Mouse (Mus musculus) neural tube, embryonic 13.5 days (tissue): ENCODE results near the gene Marf1. TPM values are rescaled to one million over a fixed set of nuclear protein-coding genes. Genes with fewer than 3 reads are reported as not detected.

ENCODE experiments used
- ATAC-seq: fragments of 200-750 bp; cut with Nextera tagmentation; 2 replicates; pipeline ENCODE4 v1.8.0; 2017; ENCODE audit warnings: low read depth, mild to moderate bottlenecking, moderate TSS enrichment, moderate library complexity
- H3K27ac ChIP-seq: fragments of 300-500 bp; sonication (generic); replicated peaks from 2 replicates; pipeline ENCODE4 v1.5.1; 2015; ENCODE audit warnings: moderate library complexity, mild to moderate bottlenecking, inconsistent platforms
- H3K27me3 ChIP-seq: fragments of 300-500 bp; sonication (generic); 2 replicates; pipeline ENCODE4 v1.6.1; 2015; ENCODE audit warnings: mild to moderate bottlenecking, inconsistent platforms
- H3K36me3 ChIP-seq: fragments of 300-500 bp; sonication (generic); 2 replicates; pipeline ENCODE4 v1.6.1; 2015; ENCODE audit warnings: mild to moderate bottlenecking, inconsistent platforms
- H3K4me1 ChIP-seq: fragments of 300-500 bp; sonication (generic); replicated peaks from 2 replicates; pipeline ENCODE4 v1.6.1; 2015; ENCODE audit warnings: inconsistent platforms
- H3K4me2 ChIP-seq: fragments of 300-500 bp; sonication (generic); 2 replicates; pipeline ENCODE4 v1.6.1; 2015; ENCODE audit warnings: inconsistent platforms, mild to moderate bottlenecking, moderate library complexity
- H3K4me3 ChIP-seq: fragments of 300-500 bp; sonication (generic); 2 replicates; pipeline ENCODE4 v1.5.1; 2015; ENCODE audit warnings: mild to moderate bottlenecking, inconsistent platforms
- H3K9ac ChIP-seq: fragments of 300-500 bp; sonication (generic); 2 replicates; pipeline ENCODE4 v1.6.1; 2015; ENCODE audit warnings: moderate library complexity, mild to moderate bottlenecking, inconsistent platforms
- H3K9me3 ChIP-seq: fragments of 300-500 bp; sonication (generic); 2 replicates; pipeline ENCODE4 v1.6.1; 2016; ENCODE audit warnings: inconsistent platforms
- WGBS: fragments of 180-500 bp; shearing (Covaris S2); methylation state at CpG from one replicate; pipeline ENCODE4 v1.1.7; 2015; 5-methylcytosine and 5-hydroxymethylcytosine counted together
- polyA plus RNA-seq: library from polyadenylated mRNA; unstranded; fragments of >200 nt; fragmentation: Nextera tagmentation; extraction: Ambion mirVana; gene quantifications from 2 replicates; pipeline ENCODE4 v1.2.1, GENCODE M21; 2015

The Marf1 gene
- 16.0 and 17.0 TPM in 2 replicates for polyA plus RNA-seq

GRCm38 (mm10) chr16:14162988-14163416 is at the start of gene Marf1, which contains the start of gene Nde1:
Marf1 (minus strand) TSS chr16:14163351.
Nde1 (plus strand) TSS chr16:14163275.
- WGBS = under 1% methylated on average over 40 of the region's 43 CpGs
- H3K4me3 ChIP-seq = peak within 1 kb of the TSS; percentile 67
- peaks cover 27% of the 10 kb centered on the region for H3K4me1 ChIP-seq
- no peaks in the 10 kb centered on the region for H3K27me3 ChIP-seq
- peak within 1 kb of the TSS; percentile 70 for H3K27ac ChIP-seq
- H3K9me3 ChIP-seq = no peaks in the 10 kb centered on the region
- H3K4me2 ChIP-seq = peak within 1 kb of the TSS; percentile 82
- peak; percentile 51 for ATAC-seq
- H3K9ac ChIP-seq = peak within 1 kb of the TSS; percentile 83
- H3K36me3 ChIP-seq = no peaks in the 10 kb centered on the region

- Histone ChIP-seq H3K9me3 (no peaks in the 10 kb centered on the region), H3K4me3 (no peak overlapping the region), H3K4me2 (no peak overlapping the region), H3K36me3 (no peaks in the 10 kb centered on the region), H3K27me3 (no peaks in the 10 kb centered on the region), H3K4me1 (no peaks in the 10 kb centered on the region), H3K9ac (no peak overlapping the region), H3K27ac (no peak overlapping the region)
- no peak for ATAC-seq
- whole genome bisulfite sequencing = 78% methylated on average over 4 of the region's 4 CpGs
Measured at GRCm38 (mm10) chr16:14198798-14199197, 35.6 kb upstream of the Marf1 start.

- no peaks in the 10 kb centered on the region for H3K4me1 ChIP-seq
- no peak overlapping the region for H3K4me2 ChIP-seq
- 21% methylated on average over 1 of the region's 1 CpGs for WGBS
- H3K27me3 ChIP-seq = no peaks in the 10 kb centered on the region
- no peak for ATAC-seq
- H3K36me3 ChIP-seq = peaks cover 25% of the 10 kb centered on the region
- no peaks in the 10 kb centered on the region for H3K9me3 ChIP-seq
- no peak overlapping the region for H3K9ac ChIP-seq
- H3K27ac ChIP-seq = no peak overlapping the region
- no peak overlapping the region for H3K4me3 ChIP-seq
Measured at GRCm38 (mm10) chr16:14195427-14195826, 32.3 kb upstream of the Marf1 start.

- no peak overlapping the region for H3K4me3 ChIP-seq
- no peaks in the 10 kb centered on the region for H3K4me1 ChIP-seq
- peaks cover 35% of the 10 kb centered on the region for H3K36me3 ChIP-seq
- no peak overlapping the region for H3K27ac ChIP-seq
- no peak overlapping the region for H3K9ac ChIP-seq
- H3K9me3 ChIP-seq = no peaks in the 10 kb centered on the region
- no peak for ATAC-seq
- WGBS = 73% methylated on average over 9 of the region's 9 CpGs
- no peak overlapping the region for H3K4me2 ChIP-seq
- no peaks in the 10 kb centered on the region for H3K27me3 ChIP-seq
Measured at GRCm38 (mm10) chr16:14194164-14194950, 31.2 kb upstream of the Marf1 start.

- WGBS = 95% methylated on average over 5 of the region's 5 CpGs
- no peak overlapping the region for H3K4me3 ChIP-seq
- H3K36me3 ChIP-seq = peaks cover 74% of the 10 kb centered on the region
- no peak overlapping the region for H3K27ac ChIP-seq
- no peaks in the 10 kb centered on the region for H3K9me3 ChIP-seq
- no peaks in the 10 kb centered on the region for H3K27me3 ChIP-seq
- H3K4me2 ChIP-seq = no peak overlapping the region
- no peak for ATAC-seq
- no peak overlapping the region for H3K9ac ChIP-seq
- H3K4me1 ChIP-seq = no peaks in the 10 kb centered on the region; the same call in 1 of the 2 replicates
Measured at GRCm38 (mm10) chr16:14185516-14185915, 22.4 kb upstream of the Marf1 start.

- no peak overlapping the region for H3K27ac ChIP-seq
- no peak for ATAC-seq
- H3K4me3 ChIP-seq = no peak overlapping the region
- no peaks in the 10 kb centered on the region for H3K9me3 ChIP-seq
- no peak overlapping the region for H3K4me2 ChIP-seq
- H3K4me1 ChIP-seq = no peaks in the 10 kb centered on the region; the same call in 1 of the 2 replicates
- 74% methylated on average over 1 of the region's 1 CpGs for WGBS
- H3K36me3 ChIP-seq = peaks cover 59% of the 10 kb centered on the region
- no peaks in the 10 kb centered on the region for H3K27me3 ChIP-seq
- H3K9ac ChIP-seq = no peak overlapping the region
Measured at GRCm38 (mm10) chr16:14183856-14184255, 20.7 kb upstream of the Marf1 start.

GRCm38 (mm10) chr16:14182360-14182759 is 19.2 kb upstream of the Marf1 start:
- no peaks in the 10 kb centered on the region; the same call in 1 of the 2 replicates for H3K4me1 ChIP-seq
- no peak overlapping the region for H3K4me2 ChIP-seq
- no peak for ATAC-seq
- H3K4me3 ChIP-seq = no peak overlapping the region
- H3K9me3 ChIP-seq = no peaks in the 10 kb centered on the region
- H3K27ac ChIP-seq = 0 out of 2 replicates have a peak overlapping the region, but pooled peaks have one; percentile 6
- H3K9ac ChIP-seq = no peak overlapping the region
- peaks cover 51% of the 10 kb centered on the region for H3K36me3 ChIP-seq
- WGBS = 68% methylated on average over 5 of the region's 5 CpGs
- H3K27me3 ChIP-seq = no peaks in the 10 kb centered on the region

- 79% methylated on average over 6 of the region's 6 CpGs for WGBS
- H3K9me3 ChIP-seq = no peaks in the 10 kb centered on the region
- peaks cover 50% of the 10 kb centered on the region for H3K36me3 ChIP-seq
- H3K4me2 ChIP-seq = no peak overlapping the region
- 0 out of 2 replicates have a peak overlapping the region, but pooled peaks have one; percentile 38 for H3K27ac ChIP-seq
- H3K4me3 ChIP-seq = no peak overlapping the region
- ATAC-seq = no peak
- H3K9ac ChIP-seq = no peak overlapping the region
- no peaks in the 10 kb centered on the region for H3K27me3 ChIP-seq
- H3K4me1 ChIP-seq = no peaks in the 10 kb centered on the region; the same call in 1 of the 2 replicates
Measured at GRCm38 (mm10) chr16:14180163-14180733, 17.1 kb upstream of the Marf1 start.

- Histone ChIP-seq H3K9ac (no peak overlapping the region), H3K27me3 (no peaks in the 10 kb centered on the region), H3K9me3 (no peaks in the 10 kb centered on the region), H3K4me1 (no peaks in the 10 kb centered on the region; the same call in 1 of the 2 replicates), H3K4me2 (no peak overlapping the region), H3K4me3 (no peak overlapping the region), H3K36me3 (peaks cover 53% of the 10 kb centered on the region), H3K27ac (no peak overlapping the region)
- ATAC-seq = no peak
- WGBS = 69% methylated on average over 3 of the region's 3 CpGs
Measured at GRCm38 (mm10) chr16:14178041-14178440, 14.9 kb upstream of the Marf1 start.

- no peaks in the 10 kb centered on the region for H3K27me3 ChIP-seq
- no peak for ATAC-seq
- H3K4me3 ChIP-seq = no peak overlapping the region
- H3K9me3 ChIP-seq = no peaks in the 10 kb centered on the region
- peaks cover 50% of the 10 kb centered on the region for H3K36me3 ChIP-seq
- H3K27ac ChIP-seq = no peak overlapping the region
- no peak overlapping the region for H3K9ac ChIP-seq
- WGBS = 100% methylated on average over 1 of the region's 1 CpGs
- H3K4me2 ChIP-seq = no peak overlapping the region
- peaks cover 2% of the 10 kb centered on the region; the same call in 1 of the 2 replicates for H3K4me1 ChIP-seq
Measured at GRCm38 (mm10) chr16:14169706-14170105, 6.6 kb upstream of the Marf1 start.

GRCm38 (mm10) chr16:14166490-14166889 is 3.3 kb upstream of the Marf1 start:
- Histone ChIP-seq H3K9me3 (no peaks in the 10 kb centered on the region), H3K4me1 (peaks cover 21% of the 10 kb centered on the region), H3K36me3 (peaks cover 21% of the 10 kb centered on the region), H3K4me2 (no peak overlapping the region), H3K27me3 (no peaks in the 10 kb centered on the region), H3K4me3 (no peak overlapping the region), H3K27ac (no peak overlapping the region), H3K9ac (no peak overlapping the region)
- WGBS = 88% methylated on average over 4 of the region's 4 CpGs
- no peak for ATAC-seq

- no peak for ATAC-seq
- Histone ChIP-seq H3K9me3 (no peaks in the 10 kb centered on the region), H3K4me1 (peaks cover 21% of the 10 kb centered on the region), H3K27me3 (no peaks in the 10 kb centered on the region), H3K9ac (peak overlapping the region; percentile 83), H3K4me2 (peak overlapping the region; percentile 82), H3K4me3 (peak overlapping the region; percentile 67), H3K27ac (0 out of 2 replicates have a peak overlapping the region, but pooled peaks have one; percentile 28), H3K36me3 (no peaks in the 10 kb centered on the region)
- 4% methylated on average over 10 of the region's 10 CpGs for WGBS
Measured at GRCm38 (mm10) chr16:14163731-14164130, 580 bp upstream of the Marf1 start.
